Mouse (Mus musculus) A20 (cell line): Measurements from ENCODE around the gene Adam19.

ENCODE experiments used
- DNase-seq: peaks from one replicate; pipeline ENCODE4 v3.0.0-alpha.2; 2011; ENCODE audit warnings: low read depth, low spot score

Gene Adam19

DNA sequence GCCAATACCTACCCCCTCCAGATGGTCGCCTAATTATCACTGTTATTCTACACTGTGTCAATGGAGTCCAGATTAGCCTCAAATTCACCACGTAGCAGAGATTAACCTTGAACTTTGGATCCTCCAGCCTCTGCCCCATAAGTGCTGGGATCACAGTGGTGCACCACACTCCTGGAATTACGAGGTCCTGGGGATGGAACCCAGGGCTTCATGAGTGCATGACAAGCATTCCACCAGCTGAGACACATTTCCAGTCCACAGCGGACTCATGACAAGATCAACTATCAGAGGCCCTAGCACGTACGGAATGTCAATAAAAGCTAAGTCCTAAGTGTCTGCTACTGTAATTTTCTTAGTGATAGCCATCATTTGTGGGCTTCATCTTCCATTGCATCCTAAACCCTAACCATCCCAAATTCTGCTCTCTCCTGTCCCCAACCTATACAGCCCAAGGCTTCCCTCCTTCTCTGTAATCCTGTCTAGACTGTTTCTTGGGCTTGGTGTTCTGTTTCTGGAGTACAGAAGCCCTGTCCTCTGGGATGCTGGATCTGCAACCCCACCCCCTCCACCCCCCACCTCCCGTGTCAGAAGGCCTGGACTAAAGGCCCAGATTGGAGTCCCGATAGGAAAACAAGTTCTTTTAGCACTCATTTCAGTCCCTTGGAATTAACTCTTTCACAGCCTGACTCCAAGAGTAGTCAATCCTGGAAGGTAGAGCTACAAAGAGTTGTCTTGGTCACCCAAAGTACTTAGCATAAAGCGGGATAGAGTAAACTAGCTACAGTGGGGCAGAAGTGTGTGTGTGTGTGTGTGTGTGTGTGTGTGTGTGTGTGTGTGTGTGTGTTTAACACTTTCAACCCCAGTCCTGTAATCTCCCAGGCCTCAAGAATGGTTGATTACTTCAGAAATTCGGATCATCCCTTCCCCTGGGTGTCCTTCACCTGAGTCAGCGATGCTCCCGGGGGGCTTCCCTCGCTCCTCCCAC lies 589 bp upstream of the Adam19 start:
- no peak for DNase-seq

GRCm38 (mm10) chr11:46056770-46057411 lies 1.1 kb downstream of the Adam19 start:
- DNase-seq, result no peak

- DNase-seq, result no peak
Observed at GRCm38 (mm10) chr11:46058011-46058410, 2.2 kb downstream of the Adam19 start.

- DNase-seq, result no peak
Observed at GRCm38 (mm10) chr11:46058916-46059315, 3.1 kb downstream of the Adam19 start.

DNA sequence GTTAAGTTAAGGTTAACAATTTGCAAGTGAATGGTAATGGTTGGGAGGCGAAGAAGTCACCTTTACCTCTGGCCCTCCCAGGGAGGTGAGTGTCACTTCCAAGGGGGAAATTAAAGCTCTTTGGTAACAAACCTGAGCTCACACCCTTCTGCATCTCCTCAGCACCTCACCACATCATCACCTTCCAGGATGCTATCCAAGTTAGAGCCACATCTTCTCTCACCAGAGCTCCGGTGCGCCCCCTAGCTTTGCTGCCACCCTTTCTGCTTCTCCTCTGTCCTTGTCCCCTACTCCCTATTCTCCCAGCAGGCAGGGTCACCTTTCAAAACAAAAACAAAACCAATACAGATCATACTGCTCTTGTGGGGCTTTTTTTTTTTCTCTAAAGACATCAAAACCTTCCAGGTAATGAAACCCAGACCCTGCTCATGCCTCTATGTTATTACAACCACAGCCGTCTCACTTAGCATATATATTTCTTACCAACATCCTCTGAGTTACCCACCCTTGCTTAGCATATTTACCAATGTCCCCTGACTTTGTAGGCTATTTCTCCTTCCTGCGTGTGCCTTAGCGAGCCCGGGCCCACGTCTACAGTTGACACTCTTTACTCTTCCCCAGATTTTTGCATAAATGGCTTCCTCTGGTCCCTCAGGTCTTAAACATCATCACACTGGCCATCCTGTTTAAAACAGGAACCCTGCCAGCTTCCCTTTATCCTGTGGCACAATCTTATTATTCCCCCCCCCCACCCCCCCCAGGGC lies 4.3 kb downstream of the Adam19 start:
- DNase-seq, result no peak

DNA sequence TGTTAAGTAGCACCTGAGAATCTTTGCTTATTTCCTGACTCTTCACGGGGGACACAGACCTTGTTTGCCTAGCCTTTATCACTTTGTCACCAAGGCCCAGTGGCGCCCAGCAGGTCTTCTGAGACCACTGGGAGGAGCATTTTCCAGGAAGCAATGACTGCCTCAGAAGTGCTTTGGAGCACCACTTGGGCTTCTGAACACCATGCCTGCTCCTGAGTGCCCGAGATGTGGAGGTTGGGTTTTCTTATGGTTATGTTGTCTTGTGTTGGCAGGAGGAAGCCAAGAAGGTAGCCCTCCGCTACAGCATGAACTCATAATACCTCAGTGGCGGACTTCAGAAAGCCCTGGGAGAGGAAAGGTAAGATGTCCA lies 4.8 kb downstream of the Adam19 start:
- no peak for DNase-seq

DNA sequence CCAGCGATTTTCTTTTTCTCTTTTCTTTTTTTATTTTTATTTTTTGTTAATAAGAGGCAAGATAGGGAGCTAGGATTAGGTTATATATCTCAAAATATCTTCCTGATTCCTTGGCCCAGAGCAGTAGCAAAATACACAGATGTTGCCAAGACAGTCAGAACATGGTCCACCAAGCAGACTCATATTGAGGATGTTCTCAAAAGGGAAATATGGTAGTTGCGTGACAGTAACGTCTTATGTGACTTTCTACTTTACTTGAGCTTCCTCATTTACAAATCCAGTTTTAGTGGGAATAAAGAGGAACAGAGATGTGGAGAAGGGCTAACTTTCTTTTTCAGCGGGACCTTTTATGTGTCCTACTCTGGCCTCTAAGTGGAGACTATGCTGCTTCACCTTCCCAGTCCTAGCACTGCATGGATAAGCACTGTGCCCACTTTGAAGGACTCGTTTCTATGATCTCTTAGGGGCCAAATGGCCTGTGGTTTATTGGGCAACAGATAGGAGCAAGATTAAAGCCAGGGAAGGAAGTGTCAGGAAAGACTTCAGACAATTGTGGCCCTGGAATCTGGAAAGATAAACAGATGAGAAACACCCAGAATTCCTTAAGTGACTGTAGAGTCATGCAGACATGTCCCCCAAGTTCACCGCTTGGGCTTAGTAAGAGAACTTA lies 6.1 kb downstream of the Adam19 start:
- DNase-seq, result peak; percentile 50

DNA sequence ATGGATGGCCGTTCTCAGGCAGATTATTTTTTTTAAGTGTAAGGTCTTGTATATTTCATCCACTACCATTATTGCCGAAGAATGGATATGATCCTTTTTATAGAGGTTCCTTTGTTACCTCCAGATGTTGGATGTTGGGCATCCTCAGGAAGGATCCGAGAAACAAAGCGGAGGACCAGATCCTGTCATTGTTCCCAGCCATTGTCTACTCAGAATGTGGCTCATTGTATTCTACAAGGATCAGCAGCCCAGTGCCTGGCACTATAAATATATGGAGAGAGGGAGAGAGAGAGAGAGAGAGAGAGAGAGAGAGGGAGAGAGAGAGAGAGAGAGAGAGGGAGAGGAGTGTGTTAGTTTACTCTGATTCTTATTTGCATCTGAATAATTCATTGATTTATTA lies 6.8 kb downstream of the Adam19 start:
- DNase-seq, result no peak

DNA sequence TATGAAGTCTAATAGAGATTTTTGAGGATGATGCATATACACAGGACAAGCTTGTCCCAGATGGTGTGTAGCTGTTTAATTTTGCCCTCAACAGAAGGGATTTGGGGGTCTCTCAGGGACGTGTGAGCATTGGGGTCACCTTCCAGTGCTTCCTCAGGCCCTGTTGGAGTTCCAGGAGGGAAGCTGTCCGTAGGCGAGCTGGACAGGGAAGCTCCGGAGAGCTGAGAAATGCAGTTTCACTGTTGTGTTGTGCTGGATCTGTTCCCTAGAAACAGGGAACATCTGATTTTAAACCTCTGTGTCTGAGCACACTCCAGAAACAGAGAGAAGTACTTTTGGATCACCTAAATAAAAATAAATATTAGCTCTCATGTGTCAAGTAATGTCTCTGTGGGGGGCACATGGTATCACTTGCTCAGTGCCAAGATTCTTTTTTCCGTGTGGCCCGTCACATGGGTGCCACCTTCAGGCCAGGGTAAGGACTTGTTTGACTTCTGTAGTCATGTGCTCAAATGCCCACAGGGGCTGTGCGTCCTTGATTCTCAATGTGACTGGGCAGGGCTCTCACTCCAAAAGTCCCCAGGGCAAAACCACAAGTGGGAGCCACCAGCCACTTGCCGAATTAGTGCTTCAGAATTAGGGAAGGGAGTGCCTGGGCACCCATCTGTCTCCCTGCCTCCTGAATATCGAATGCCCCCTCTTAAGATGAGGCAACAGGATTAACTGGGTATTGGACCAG lies 7.4 kb downstream of the Adam19 start:
- peak; percentile 60 for DNase-seq

- DNase-seq, result no peak
Observed at GRCm38 (mm10) chr11:46064767-46065166, 9.0 kb downstream of the Adam19 start.

DNA sequence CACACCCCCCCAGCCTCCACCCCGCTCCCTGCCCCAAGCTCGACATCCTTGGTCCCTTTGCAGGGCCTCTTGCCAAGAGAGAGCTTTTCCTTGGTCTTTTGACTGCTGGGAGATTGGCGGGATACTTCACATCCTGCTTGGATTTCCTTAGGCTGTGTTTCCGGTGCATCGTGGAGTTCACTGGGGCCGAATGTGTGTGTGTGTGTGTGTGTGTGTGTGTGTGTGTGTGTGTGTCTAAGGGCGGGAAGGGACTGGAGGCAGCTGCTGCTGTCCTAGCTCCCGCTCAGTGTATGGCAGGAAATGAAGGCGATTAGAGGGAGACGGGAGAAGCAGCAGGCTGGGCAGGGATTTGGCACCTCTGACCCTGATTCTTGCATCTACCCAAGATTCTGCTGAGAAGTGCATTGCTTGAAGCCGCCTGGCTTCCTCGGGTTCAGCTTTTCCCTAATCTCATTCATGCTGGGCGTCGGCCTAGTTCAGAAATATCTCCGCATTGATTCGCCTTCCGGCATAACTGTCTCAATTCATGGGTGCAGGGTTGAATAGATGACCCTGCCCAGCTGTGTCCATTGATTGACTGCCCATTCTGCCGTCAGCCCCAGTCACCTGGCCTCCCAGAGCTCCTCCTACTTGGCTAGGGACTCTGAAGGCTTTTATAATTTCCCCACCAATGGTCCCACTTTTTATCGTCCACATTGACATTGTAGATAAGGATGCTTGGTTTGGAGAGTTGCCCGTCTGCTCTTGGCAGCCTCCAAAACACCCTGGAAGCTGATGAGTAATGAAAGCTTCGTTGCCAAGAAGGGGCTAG lies 9.6 kb downstream of the Adam19 start:
- DNase-seq, result no peak

GRCm38 (mm10) chr11:46067371-46068060 lies 11.7 kb downstream of the Adam19 start:
- DNase-seq, result no peak

- no peak for DNase-seq
Observed at GRCm38 (mm10) chr11:46068756-46069407, 13.1 kb downstream of the Adam19 start.

GRCm38 (mm10) chr11:46069408-46070003 lies 13.7 kb downstream of the Adam19 start:
- DNase-seq, result no peak

DNA sequence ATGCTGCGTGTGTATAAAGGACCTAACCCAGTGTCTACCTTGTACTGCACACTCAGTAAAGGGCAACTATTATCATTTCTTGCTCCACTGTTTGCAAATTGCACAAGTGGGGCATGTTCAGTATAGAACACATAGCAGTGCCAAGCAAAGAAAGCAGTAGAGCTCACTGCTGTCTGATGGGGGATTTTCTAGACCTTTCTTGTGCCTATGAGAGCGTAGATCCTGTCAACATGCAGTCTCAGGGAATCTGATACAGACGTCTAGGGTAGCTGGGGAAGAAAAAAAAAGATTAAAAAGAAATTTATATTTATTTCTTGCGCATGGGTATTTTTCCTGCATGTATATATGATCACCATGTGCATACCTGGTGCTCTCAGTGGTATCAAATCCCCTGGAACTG lies 14.4 kb downstream of the Adam19 start:
- no peak for DNase-seq

GRCm38 (mm10) chr11:46070789-46071188 lies 15.0 kb downstream of the Adam19 start:
- peak; percentile 38 for DNase-seq

- DNase-seq, result no peak
Observed at GRCm38 (mm10) chr11:46072466-46073060, 16.8 kb downstream of the Adam19 start.
